Mouse (Mus musculus) yolk sac, embryonic 10.5 days (tissue): ENCODE measurements around the gene Kif5a.
A peak's percentile ranks its signal among the peaks of the same experiment; 100 is the strongest.

Experiments
- DNase-seq: peaks from one replicate; pipeline ENCODE4 v3.0.0-alpha.2; 2017; ENCODE audit warnings: low spot score

The Kif5a gene

DNA sequence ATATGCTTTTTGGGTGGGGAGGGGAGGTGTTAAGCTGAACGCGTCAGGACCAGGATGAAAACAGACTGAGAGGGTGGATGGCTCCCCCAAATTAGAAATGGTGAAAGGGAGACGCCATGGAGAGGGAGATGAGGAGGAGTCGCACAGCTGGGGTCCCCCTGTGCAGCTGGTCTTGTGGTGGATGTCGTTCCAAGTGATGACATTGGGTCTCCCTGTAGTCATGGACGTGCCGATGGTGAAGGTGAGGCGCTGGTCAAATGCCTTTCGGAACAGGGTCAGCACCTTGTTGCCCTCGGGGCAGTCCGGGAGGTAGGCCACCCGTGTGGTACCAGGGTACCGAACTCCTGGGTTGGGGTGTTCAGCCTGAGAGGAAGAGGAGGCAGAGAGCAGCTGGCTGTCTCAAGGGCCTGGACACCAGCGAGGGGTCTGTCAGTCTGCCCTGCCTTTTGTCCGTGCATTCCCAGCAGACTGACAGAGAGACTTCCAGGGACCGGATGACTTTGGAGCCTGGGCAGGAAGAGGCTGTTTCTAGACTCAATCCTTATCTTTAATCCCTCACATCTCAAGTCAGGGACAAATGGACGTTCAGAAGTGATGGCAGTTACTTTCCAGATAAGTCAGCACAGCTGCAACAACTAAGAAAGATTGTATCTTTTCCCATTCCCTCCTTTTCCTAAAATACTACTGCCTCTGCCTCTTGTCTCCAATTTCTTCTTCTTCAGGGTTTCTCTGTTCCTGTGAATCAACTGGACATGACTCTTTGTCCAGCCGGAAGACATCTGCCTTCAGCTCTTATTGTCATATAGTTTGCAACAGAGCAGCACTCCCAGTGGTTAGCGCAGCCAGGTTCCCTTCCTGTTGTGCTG lies 71.7 kb downstream of the Kif5a start:
- DNase-seq = no peak

GRCm38 (mm10) chr10:127190398-127191190 lies 72.6 kb downstream of the Kif5a start:
- no peak for DNase-seq

GRCm38 (mm10) chr10:127189651-127190381 lies 73.3 kb downstream of the Kif5a start, which contains the start of gene Arhgef25:
TSS of gene Arhgef25 (minus strand) at chr10:127190083.
- peak; percentile 67 for DNase-seq

DNA sequence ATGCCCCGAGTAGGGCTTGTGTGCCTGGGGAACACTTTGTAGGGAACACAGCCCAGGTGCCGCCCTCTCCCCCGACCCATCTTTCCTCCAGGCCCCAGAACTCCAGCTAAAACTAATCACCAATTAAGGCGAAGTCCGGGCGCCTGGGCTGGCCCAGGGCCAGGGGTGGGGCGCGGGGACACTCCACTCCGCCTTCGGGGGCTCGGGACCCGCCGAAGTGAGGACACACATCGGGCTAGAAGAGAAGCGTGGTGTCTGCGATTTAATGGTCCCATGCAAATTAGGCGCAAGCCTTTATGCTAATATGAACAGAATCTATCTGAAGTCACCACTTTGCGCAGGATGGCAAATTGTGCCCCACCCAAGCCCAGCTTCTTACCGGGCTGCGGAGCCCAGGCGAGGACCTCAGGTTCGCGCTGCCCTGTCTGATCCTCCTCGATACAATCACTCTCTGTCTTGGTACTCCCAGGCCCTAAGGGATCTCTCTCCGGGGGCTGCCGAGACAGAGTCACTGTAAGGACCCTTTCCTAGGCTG lies 74.0 kb downstream of the Kif5a start:
- DNase-seq = no peak

GRCm38 (mm10) chr10:127188465-127189115 lies 74.6 kb downstream of the Kif5a start:
- DNase-seq = peak; percentile 86

- no peak for DNase-seq
Measured at GRCm38 (mm10) chr10:127188079-127188453, 75.1 kb downstream of the Kif5a start.

DNA sequence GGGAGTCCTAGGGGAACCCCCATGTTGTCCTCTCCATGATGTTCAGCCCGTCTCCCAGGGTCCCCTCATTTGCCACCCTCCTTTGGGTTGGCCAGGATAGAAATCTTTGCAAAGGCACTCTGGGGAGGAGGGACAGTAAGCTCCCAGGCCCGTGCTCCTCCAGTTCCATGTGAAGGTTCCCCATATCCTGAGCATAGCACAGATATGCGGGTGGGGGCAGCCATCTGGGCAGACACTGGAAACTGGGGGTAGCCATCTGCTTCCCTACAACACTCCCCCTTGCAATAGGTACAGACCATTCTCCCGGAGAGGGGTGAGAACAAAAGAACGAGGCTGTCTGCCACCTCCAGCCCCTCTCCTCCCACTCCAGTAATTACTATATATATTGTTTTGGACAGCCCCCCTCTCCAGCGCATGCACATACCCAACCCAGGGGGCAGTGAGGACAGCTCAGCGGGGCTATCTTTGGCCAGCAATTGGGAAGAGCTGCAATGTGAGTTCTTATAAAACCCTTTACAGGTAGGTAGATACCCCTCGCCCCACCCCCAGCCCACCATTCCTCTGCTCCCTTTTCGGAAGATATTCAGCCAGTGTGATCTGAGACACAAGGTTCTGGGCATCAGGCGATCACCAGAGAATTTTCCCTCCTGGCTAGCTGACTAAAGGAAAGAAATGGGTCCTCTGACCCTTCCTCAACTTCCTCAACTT lies 75.6 kb downstream of the Kif5a start:
- DNase-seq = no peak

DNA sequence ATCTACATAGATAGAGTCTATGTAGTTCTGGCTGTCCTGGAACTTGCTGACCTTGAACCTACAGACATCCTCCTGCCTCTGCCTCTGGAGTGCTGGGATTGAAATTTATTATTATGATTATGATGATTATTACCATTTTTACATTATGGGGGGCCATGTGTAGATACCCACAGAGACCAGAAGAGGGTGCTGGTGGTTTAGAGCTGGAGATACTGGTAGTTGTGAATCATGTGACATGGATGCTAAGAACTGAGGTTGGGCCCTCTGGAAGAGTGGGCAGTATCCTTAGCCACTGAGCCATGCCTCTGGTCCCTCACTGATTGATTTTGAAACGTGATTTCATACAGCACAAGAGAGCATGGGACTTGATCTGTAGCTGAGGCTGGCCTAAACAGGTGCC lies 76.7 kb downstream of the Kif5a start:
- no peak for DNase-seq

DNA sequence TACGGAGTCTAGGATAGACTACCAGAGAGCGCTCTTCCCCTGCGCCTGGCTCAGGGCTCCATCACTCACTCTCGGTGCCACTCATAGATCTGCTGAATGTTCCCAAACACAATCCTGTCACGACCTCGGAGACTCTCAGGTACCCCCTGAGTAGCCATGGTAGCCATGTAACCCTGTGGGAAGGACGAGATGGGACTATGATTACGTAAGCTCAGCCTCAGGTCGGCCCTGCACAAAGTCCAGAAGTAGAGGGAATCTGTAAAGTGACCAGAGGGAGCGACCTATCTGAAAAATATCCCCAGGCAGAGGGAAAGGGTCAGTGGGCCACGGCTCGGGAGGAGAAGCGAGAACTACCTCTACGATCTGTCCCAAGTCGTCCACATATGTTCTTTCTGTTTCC lies 77.6 kb downstream of the Kif5a start:
- no peak for DNase-seq

GRCm38 (mm10) chr10:127185101-127185500 lies 78.0 kb downstream of the Kif5a start:
- no peak for DNase-seq

- peak; percentile 60 for DNase-seq
Measured at GRCm38 (mm10) chr10:127183759-127184158, 79.4 kb downstream of the Kif5a start.

DNA sequence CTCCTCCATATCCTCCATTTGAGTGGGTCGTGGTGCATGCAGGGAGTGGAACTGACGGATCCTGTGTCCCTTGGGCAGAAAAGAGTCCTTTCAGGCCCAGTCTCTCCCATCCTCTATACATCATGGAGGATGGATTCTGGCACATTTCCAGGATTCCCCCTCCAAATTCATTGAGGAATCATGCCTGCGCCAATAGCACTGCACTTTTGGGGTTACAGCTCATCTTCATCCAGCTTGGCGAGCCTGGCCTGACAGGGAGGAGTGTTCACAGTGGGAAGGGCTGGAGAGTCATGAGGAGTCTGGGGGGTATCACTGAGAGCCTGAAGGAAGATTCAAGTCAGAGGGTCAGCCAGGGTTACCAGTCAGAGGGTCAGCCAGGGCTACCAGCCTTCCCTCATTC lies 80.5 kb downstream of the Kif5a start:
- DNase-seq = no peak

GRCm38 (mm10) chr10:127181566-127181965 lies 81.6 kb downstream of the Kif5a start:
- no peak for DNase-seq

DNA sequence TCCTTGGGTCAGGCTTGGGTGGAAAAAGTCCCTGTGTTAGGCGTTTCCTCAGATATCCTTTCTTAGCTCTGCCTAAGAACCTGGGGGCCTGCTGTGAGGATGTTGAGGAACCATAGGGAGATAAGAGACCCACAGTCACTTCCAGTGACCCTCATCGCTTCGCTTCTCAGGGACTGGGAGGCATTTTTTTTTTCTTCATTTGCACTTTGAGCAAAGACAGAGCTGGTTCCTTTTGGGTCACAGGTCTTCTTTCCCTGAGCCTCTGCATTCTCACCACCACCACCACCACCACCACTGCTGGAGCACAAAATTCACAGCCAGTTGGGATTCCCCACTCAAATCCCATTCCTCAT lies 82.5 kb downstream of the Kif5a start:
- DNase-seq = no peak

- DNase-seq = no peak
Measured at GRCm38 (mm10) chr10:127179871-127180694, 83.1 kb downstream of the Kif5a start, which contains the start of gene Slc26a10. TSS of gene Slc26a10 (minus strand) at chr10:127180645.

DNA sequence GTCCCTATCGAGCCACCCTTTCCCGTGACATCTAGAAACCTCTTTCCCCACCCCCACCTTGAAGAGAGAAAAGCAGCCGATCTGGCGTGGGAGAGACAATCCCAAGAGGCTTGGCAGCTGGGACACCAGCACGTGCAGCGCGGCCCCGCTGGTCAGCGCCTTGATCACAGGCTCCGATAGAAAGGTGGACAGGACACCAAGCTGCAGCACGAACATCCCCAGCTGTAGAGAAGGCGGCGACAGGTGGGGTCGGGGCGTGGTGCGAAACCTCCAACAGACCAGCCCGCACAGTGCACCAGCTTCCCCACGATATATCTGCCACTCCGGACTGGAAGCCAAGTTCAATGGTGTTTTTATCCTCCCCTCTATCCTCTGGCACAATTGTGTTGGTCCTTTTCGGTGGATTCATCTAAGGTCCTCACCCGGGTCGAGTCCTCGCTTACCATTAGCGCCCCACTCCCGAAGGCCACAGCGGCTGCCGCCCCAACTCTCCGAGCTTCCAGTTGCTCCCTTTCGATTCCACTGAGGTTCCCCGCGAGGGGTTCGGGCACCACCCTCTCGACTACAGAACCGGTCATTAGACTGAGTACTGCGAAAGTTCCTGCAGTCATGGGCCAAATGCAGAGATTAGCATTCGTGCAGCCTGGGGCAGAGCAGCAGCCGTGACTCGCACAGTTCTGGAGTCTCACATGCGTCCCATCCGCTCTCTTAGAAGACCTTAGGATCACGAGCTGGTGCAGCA lies 84.7 kb downstream of the Kif5a start:
- DNase-seq = no peak

- DNase-seq = peak; percentile 77
Measured at GRCm38 (mm10) chr10:127177719-127178118, 85.4 kb downstream of the Kif5a start.

DNA sequence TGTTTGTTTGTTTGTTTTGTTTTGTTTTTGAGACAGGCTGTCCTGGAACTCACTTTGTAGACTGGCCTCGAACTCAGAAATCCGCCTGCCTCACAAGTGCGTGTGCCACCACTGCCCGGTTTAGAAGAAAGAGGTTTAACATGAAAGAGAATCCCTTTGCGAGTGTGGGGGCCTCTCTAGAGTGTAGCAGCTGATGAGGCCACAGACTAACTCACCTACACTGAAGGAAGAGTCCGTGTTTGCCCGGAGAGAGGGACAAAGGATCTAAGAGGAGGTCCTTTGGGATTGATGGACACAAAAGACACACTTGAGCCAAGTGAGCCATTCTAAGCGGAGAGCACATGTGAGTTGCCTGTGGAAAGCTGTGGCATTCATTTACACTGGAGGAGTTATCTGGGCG lies 85.9 kb downstream of the Kif5a start:
- no peak for DNase-seq

- no peak for DNase-seq
Measured at GRCm38 (mm10) chr10:127176756-127177155, 86.4 kb downstream of the Kif5a start.
